Mouse (Mus musculus): Measurements from ENCODE around the gene Tpt1.
"Not testable (repeated sequence)": the region's sequence is repeated elsewhere in the genome, so short reads cannot be mapped to it uniquely, and the experiment has no call there.

Tpt1 gene

GRCm38 (mm10) chr14:75863549-75864409 lies 18.9 kb downstream of the Tpt1 start:
- Histone ChIP-seq H3K4me1 (replicated peaks; ENCODE audit: low read depth, low read length) (peaks cover 29% of the 10 kb centered on the region), H3K4me3 (replicated peaks; ENCODE audit: low read length) (no peak overlapping the region), H3K36me3 (ENCODE audit: insufficient read depth, low read length) (no peaks in the 10 kb centered on the region), H3K27me3 (ENCODE audit: insufficient read depth, low read length) (peaks cover 3% of the 10 kb centered on the region), H3K9me3 (ENCODE audit: low read length) (peaks cover 26% of the 10 kb centered on the region)
- TF ChIP-seq NANOG (IDR thresholded peaks at IDR 0.05; ENCODE audit: borderline replicate concordance, low read length) (no peak; the same call in 1 of the 2 replicates), POU5F1 (IDR thresholded peaks at IDR 0.05; ENCODE audit: borderline replicate concordance, low read length) (no peak), CTCF (conservative IDR thresholded peaks at IDR 0.05; ENCODE audit: low read length) (no peak)

DNA sequence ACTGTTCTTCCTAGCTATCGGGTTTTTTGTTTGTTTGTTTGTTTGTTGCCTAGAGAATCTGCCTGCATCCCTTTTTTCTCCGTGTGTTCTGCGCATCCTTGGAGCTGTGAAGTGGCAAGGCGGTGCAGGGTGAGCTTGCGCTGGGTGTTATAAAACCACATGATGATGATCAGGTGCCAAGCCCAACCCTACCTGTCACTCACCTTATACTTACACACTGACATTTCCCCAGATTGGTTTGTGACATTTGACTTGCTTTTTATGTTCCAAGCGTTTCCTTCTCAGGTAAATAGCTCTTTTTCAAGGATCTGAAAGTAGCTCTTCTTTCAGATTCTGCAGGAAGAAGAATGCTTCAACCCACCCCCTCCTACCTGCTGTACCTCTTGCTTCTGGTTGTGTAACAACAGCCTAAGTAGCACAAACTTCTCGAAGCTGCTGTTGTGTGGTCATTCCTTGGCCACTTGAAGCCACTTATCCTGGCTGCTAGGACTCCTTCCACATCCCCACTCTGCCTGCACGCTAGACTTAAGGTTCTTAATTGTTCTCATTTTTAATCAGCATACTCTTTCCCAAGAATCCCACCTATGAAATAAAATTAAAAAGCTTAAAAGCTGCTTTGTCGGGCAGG lies 21.9 kb downstream of the Tpt1 start:
- peaks cover 22% of the 10 kb centered on the region for H3K9me3 ChIP-seq (ENCODE audit: low read length)
- H3K36me3 ChIP-seq (ENCODE audit: insufficient read depth, low read length): no peaks in the 10 kb centered on the region

GRCm38 (mm10) chr14:75868028-75868427 lies 23.1 kb downstream of the Tpt1 start:
- H3K36me3 ChIP-seq (ENCODE audit: insufficient read depth, low read length); H3K27me3 ChIP-seq (ENCODE audit: insufficient read depth, low read length); H3K4me3 ChIP-seq (replicated peaks; ENCODE audit: low read length): not testable (repeated sequence)
- peaks cover 11% of the 10 kb centered on the region for H3K9me3 ChIP-seq (ENCODE audit: low read length)
- peaks cover 46% of the 10 kb centered on the region for H3K4me1 ChIP-seq (replicated peaks; ENCODE audit: low read depth, low read length)

More for the DNA sequence above, 21.9 kb downstream of the Tpt1 start:
- Histone ChIP-seq H3K4me3 (replicated peaks; ENCODE audit: low read length) (no peak overlapping the region), H3K27me3 (ENCODE audit: insufficient read depth, low read length) (peaks cover 3% of the 10 kb centered on the region), H3K4me1 (replicated peaks; ENCODE audit: low read depth, low read length) (peaks cover 46% of the 10 kb centered on the region)
- TF ChIP-seq CTCF (conservative IDR thresholded peaks at IDR 0.05; ENCODE audit: low read length) (no peak), POU5F1 (IDR thresholded peaks at IDR 0.05; ENCODE audit: borderline replicate concordance, low read length) (no peak), NANOG (IDR thresholded peaks at IDR 0.05; ENCODE audit: borderline replicate concordance, low read length) (no peak)

DNA sequence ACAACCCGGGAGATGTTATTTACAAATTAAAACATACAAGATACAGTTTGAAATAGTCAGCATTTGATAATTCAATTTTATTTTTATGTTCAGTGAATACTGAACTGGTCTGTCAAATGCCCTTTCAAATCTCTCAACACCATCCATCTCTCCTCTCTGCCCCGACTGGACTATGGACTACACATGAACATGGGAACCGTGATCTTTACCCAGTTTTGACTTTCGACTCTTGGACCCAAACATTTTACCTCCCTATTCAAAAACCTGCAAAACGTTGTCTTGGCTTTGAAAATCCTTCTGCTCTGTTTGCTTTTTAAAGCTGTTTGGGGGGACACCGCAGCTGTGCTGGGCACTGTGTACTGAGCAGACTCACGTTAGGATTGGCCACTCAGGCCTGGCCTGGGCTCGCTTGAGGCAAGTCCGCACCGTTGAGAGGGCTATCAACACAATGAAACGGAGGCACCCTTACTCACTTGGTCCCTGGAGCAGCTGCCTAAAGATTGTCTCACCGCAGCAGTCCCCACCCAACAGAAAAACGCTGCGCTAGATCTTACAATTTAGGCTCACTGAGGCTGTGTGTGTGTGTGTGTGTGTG lies 25.0 kb downstream of the Tpt1 start:
- Histone ChIP-seq H3K4me3 (replicated peaks; ENCODE audit: low read length) (no peak overlapping the region), H3K27me3 (ENCODE audit: insufficient read depth, low read length) (peaks cover 3% of the 10 kb centered on the region), H3K9me3 (ENCODE audit: low read length) (0 out of 2 replicates have a peak, but pooled peaks cover 4% of the 10 kb centered on the region), H3K36me3 (ENCODE audit: insufficient read depth, low read length) (no peaks in the 10 kb centered on the region), H3K4me1 (replicated peaks; ENCODE audit: low read depth, low read length) (peaks cover 42% of the 10 kb centered on the region)
- TF ChIP-seq CTCF (conservative IDR thresholded peaks at IDR 0.05; ENCODE audit: low read length): no peak
- TF ChIP-seq NANOG (IDR thresholded peaks at IDR 0.05; ENCODE audit: borderline replicate concordance, low read length): no peak
- TF ChIP-seq POU5F1 (IDR thresholded peaks at IDR 0.05; ENCODE audit: borderline replicate concordance, low read length): no peak

DNA sequence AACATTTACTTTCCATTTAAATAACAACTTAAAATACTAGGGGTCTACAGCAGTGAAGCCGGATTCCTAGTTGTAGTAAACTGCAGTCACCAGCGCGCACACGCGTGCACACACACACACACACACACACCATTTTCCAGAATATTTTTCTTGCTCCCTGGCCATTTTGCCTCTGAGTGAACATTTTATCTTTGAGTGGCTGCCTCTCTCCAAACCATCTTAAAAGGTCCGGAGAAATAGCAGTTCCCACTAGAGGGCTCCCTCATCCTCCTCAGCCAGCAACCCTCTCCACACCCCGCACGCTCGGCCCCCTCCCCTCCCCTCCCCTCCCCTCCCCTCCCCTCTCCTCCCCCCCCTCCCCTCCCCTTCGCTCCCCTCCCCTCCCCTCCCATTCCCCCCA lies 25.7 kb downstream of the Tpt1 start:
- H3K4me1 ChIP-seq (replicated peaks; ENCODE audit: low read depth, low read length): peaks cover 41% of the 10 kb centered on the region
- H3K27me3 ChIP-seq (ENCODE audit: insufficient read depth, low read length): peaks cover 3% of the 10 kb centered on the region
- no peak overlapping the region for H3K4me3 ChIP-seq (replicated peaks; ENCODE audit: low read length)
- TF ChIP-seq CTCF (conservative IDR thresholded peaks at IDR 0.05; ENCODE audit: low read length) (peak; percentile 10; the same call in 1 of the 2 replicates), POU5F1 (IDR thresholded peaks at IDR 0.05; ENCODE audit: borderline replicate concordance, low read length) (no peak)
- H3K36me3 ChIP-seq (ENCODE audit: insufficient read depth, low read length): no peaks in the 10 kb centered on the region
- 0 out of 2 replicates have a peak, but pooled peaks cover 4% of the 10 kb centered on the region for H3K9me3 ChIP-seq (ENCODE audit: low read length)

DNA sequence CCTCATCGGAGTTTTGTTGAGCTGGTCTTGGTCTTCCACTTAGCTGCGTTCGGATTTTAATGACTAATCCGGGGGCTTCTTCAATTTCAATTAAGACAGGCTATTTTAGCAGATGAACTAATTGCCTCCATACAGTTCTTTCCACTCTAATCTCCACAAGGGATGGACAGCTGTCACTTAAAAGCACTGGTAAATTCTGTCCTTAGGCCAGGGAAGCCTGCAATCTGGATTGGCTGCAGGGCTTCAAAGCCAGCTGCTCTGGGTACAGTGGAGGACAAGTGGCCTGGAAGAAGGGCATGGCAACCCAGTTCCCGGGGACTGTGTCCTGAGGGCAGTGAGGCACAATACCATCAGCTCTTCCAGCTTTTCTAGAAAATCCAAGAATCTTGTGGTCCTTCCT lies 26.2 kb downstream of the Tpt1 start:
- H3K4me1 ChIP-seq (replicated peaks; ENCODE audit: low read depth, low read length): peaks cover 44% of the 10 kb centered on the region
- H3K36me3 ChIP-seq (ENCODE audit: insufficient read depth, low read length): no peaks in the 10 kb centered on the region
- H3K4me3 ChIP-seq (replicated peaks; ENCODE audit: low read length): no peak overlapping the region
- H3K27me3 ChIP-seq (ENCODE audit: insufficient read depth, low read length): peaks cover 3% of the 10 kb centered on the region
- H3K9me3 ChIP-seq (ENCODE audit: low read length): 0 out of 2 replicates have a peak, but pooled peaks cover 4% of the 10 kb centered on the region
- no peak for TF ChIP-seq POU5F1 (IDR thresholded peaks at IDR 0.05; ENCODE audit: borderline replicate concordance, low read length)
- TF ChIP-seq NANOG (IDR thresholded peaks at IDR 0.05; ENCODE audit: borderline replicate concordance, low read length): no peak
- no peak for TF ChIP-seq CTCF (conservative IDR thresholded peaks at IDR 0.05; ENCODE audit: low read length)

- Histone ChIP-seq H3K9me3 (ENCODE audit: low read length) (0 out of 2 replicates have a peak, but pooled peaks cover 4% of the 10 kb centered on the region), H3K4me1 (replicated peaks; ENCODE audit: low read depth, low read length) (peaks cover 43% of the 10 kb centered on the region), H3K36me3 (ENCODE audit: insufficient read depth, low read length) (no peaks in the 10 kb centered on the region), H3K4me3 (replicated peaks; ENCODE audit: low read length) (no peak overlapping the region), H3K27me3 (ENCODE audit: insufficient read depth, low read length) (peaks cover 3% of the 10 kb centered on the region; the same call in 1 of the 2 replicates)
- peak; percentile 39 for TF ChIP-seq CTCF (conservative IDR thresholded peaks at IDR 0.05; ENCODE audit: low read length)
- no peak for TF ChIP-seq POU5F1 (IDR thresholded peaks at IDR 0.05; ENCODE audit: borderline replicate concordance, low read length)
Measured at GRCm38 (mm10) chr14:75871750-75872149, 26.9 kb downstream of the Tpt1 start.

DNA sequence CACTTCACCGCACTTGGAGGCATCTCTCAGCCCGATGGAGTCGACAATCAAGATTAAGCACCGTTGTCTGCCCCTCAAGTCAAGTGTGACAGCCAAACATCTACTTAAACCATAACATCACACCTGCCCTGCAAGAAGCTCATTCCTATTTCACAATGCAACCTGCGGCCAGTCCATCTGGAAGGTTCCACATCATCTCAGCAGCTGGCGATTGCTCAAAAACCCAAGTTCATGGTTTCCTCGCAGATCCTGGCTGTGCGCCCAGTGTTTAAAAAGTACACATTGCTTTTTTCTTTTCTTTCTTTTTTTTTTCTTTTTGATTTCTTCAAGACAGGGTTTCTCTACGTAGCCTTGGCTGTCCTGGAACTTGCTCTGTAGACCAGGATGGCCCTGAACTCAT lies 28.7 kb downstream of the Tpt1 start:
- no peak overlapping the region for H3K4me3 ChIP-seq (replicated peaks; ENCODE audit: low read length)
- H3K27me3 ChIP-seq (ENCODE audit: insufficient read depth, low read length): peaks cover under 1% of the 10 kb centered on the region
- TF ChIP-seq POU5F1 (IDR thresholded peaks at IDR 0.05; ENCODE audit: borderline replicate concordance, low read length) (no peak), NANOG (IDR thresholded peaks at IDR 0.05; ENCODE audit: borderline replicate concordance, low read length) (no peak), CTCF (conservative IDR thresholded peaks at IDR 0.05; ENCODE audit: low read length) (no peak)
- no peaks in the 10 kb centered on the region for H3K36me3 ChIP-seq (ENCODE audit: insufficient read depth, low read length)
- peaks cover 41% of the 10 kb centered on the region for H3K4me1 ChIP-seq (replicated peaks; ENCODE audit: low read depth, low read length)
- H3K9me3 ChIP-seq (ENCODE audit: low read length): 0 out of 2 replicates have a peak, but pooled peaks cover 4% of the 10 kb centered on the region
